Mouse (Mus musculus): ENCODE data around the gene B2m.

The B2m gene

GRCm38 (mm10) chr2:122149316-122149715 is 1.8 kb downstream of the B2m start:
- no peak for DNase-seq (ENCODE audit: low read depth, low spot score)

- DNase-seq (ENCODE audit: low read depth, low spot score): no peak
Measured at GRCm38 (mm10) chr2:122149716-122150115, 2.2 kb downstream of the B2m start.

- DNase-seq (ENCODE audit: low read depth, low spot score): no peak
Measured at GRCm38 (mm10) chr2:122151221-122151620, 3.7 kb downstream of the B2m start.

GRCm38 (mm10) chr2:122152850-122153249 is 5.4 kb downstream of the B2m start:
- DNase-seq (ENCODE audit: low read depth, low spot score): no peak

- DNase-seq (ENCODE audit: low read depth, low spot score): no peak
Measured at GRCm38 (mm10) chr2:122153681-122154365, 6.3 kb downstream of the B2m start.

GRCm38 (mm10) chr2:122154479-122154878 is 7.0 kb downstream of the B2m start:
- no peak for DNase-seq (ENCODE audit: low read depth, low spot score)

- DNase-seq (ENCODE audit: low read depth, low spot score): no peak
Measured at GRCm38 (mm10) chr2:122155292-122155691, 7.8 kb downstream of the B2m start.

GRCm38 (mm10) chr2:122156051-122156700 is 8.7 kb downstream of the B2m start:
- DNase-seq (ENCODE audit: low read depth, low spot score): no peak

- no peak for DNase-seq (ENCODE audit: low read depth, low spot score)
Measured at GRCm38 (mm10) chr2:122157561-122157960, 10.1 kb downstream of the B2m start.

GRCm38 (mm10) chr2:122158362-122158802 is 10.9 kb downstream of the B2m start:
- no peak for DNase-seq (ENCODE audit: low read depth, low spot score)

- no peak for DNase-seq (ENCODE audit: low read depth, low spot score)
Measured at GRCm38 (mm10) chr2:122159667-122160066, 12.2 kb downstream of the B2m start.

- peak; percentile 78 for DNase-seq (ENCODE audit: low read depth, low spot score)
Measured at GRCm38 (mm10) chr2:122160680-122161079, 13.2 kb downstream of the B2m start, which contains the start of gene Trim69. Gene Trim69 (plus strand): TSS chr2:122160700.

- no peak for DNase-seq (ENCODE audit: low read depth, low spot score)
Measured at GRCm38 (mm10) chr2:122161542-122161941, 14.1 kb downstream of the B2m start.

GRCm38 (mm10) chr2:122162529-122162928 is 15.0 kb downstream of the B2m start:
- no peak for DNase-seq (ENCODE audit: low read depth, low spot score)

- DNase-seq (ENCODE audit: low read depth, low spot score): no peak
Measured at GRCm38 (mm10) chr2:122163430-122164195, 16.1 kb downstream of the B2m start.

- DNase-seq (ENCODE audit: low read depth, low spot score): no peak
Measured at GRCm38 (mm10) chr2:122164293-122164692, 16.8 kb downstream of the B2m start.

GRCm38 (mm10) chr2:122171292-122171691 is 23.8 kb downstream of the B2m start:
- no peak for DNase-seq (ENCODE audit: low read depth, low spot score)

GRCm38 (mm10) chr2:122172188-122172587 is 24.7 kb downstream of the B2m start:
- no peak for DNase-seq (ENCODE audit: low read depth, low spot score)

- no peak for DNase-seq (ENCODE audit: low read depth, low spot score)
Measured at GRCm38 (mm10) chr2:122180051-122180822, 32.8 kb downstream of the B2m start.

GRCm38 (mm10) chr2:122185086-122185485 is 37.6 kb downstream of the B2m start:
- no peak for DNase-seq (ENCODE audit: low read depth, low spot score)

GRCm38 (mm10) chr2:122186106-122186505 is 38.6 kb downstream of the B2m start, which contains the start of the genes Patl2 and Terb2:
Gene Patl2 (minus strand): TSS chr2:122186189.
Gene Terb2 (plus strand): TSS chr2:122186272.
- DNase-seq (ENCODE audit: low read depth, low spot score): no peak
